Mouse (Mus musculus) CD4-positive helper T cell, adult 2 months (primary cell): ENCODE data around the gene Rap1a.

ENCODE experiments used
- DNase-seq: peaks from one replicate; pipeline ENCODE4 v3.0.0-alpha.2; 2012; ENCODE audit warnings: low read depth, missing footprints, low spot score

The Rap1a gene

DNA sequence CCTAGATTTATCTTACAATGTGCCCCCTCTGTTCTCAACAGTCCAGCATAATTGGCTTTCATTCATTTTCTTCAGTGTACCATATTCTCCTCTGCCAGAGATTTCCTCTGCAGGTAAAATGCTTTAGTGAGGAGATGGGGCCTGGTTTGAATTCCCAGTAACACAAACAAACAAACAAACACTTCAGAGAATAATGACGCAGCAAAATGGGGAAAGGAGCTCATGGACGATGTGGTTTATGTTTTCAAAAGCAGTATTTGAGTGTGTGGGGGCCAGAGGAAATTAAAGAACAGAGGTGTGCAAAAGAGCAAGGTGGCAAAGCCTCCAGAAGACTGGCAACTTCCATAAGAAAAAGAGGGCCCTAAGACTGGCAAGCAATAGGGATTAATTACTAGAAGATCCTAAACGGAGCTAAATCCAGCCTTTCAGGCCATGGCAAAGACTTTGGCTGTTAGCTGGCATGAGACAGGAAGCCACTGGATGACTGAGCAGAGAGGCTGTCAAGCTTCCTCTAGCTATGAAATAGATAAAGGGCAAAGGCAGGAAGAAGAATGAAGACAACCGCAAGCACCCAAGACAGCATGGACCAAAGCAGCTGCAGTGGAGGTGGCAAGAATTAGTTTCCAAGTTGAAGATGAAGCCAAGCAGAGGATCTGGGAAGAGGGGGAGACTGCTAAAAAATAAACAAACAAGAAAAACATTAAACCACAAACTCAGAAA, 37.8 kb downstream of the Rap1a start:
- peak; percentile 76 for DNase-seq

DNA sequence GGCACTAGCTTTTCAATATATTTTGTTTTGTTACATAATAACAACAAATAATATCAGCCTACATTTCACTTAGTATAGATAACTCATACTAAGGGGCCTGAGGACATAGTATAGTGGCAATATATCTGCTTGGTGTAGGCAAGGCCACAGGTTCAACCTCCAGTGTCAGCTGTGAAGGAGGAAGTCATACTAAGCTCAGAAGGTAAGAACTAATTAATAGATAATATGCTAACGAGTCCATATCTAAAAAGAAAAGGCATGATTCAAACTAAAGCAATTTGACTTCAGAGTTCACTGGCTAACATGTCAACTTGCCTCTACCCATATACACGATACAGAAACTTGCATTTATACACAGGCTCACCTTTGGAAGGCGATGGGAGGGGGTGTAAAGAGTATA, 41.1 kb downstream of the Rap1a start:
- no peak for DNase-seq

DNA sequence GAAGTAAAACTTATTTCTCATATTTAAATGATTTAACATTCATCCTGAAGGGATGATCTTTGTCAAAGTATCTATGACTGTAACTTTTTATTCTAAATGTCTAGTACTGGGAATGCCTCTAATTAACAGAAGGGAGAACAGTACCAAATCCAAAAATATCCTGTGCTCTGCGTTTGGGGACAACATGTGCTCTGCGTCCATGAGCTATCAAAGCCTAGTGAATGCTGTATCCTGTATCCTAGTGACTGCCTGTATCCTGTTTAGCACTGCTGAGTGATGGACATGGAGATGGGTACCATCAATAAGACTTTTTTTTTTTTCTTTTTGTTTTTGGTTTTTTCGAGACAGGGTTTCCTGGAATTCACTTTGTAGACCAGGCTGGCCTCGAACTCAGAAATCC, 42.5 kb downstream of the Rap1a start:
- DNase-seq, result no peak

DNA sequence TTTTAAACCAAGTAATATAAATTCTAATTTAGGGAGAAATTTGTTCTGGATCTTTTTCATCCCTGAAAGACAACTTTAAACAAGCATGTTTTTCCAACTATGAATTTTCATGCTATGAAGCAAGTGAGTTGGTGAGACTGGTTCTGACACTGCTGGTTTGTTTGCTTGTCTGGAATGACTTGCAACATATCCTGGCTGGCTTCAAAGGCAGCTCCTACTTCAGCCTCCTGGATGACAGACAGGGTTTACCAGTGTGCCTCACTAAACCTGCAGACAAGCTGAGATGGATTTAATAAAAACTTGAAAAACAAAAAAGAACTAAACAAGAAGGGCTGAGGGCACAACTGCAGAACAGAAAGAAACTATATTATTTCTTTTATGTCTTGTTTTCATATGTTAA, 43.0 kb downstream of the Rap1a start:
- DNase-seq, result no peak

DNA sequence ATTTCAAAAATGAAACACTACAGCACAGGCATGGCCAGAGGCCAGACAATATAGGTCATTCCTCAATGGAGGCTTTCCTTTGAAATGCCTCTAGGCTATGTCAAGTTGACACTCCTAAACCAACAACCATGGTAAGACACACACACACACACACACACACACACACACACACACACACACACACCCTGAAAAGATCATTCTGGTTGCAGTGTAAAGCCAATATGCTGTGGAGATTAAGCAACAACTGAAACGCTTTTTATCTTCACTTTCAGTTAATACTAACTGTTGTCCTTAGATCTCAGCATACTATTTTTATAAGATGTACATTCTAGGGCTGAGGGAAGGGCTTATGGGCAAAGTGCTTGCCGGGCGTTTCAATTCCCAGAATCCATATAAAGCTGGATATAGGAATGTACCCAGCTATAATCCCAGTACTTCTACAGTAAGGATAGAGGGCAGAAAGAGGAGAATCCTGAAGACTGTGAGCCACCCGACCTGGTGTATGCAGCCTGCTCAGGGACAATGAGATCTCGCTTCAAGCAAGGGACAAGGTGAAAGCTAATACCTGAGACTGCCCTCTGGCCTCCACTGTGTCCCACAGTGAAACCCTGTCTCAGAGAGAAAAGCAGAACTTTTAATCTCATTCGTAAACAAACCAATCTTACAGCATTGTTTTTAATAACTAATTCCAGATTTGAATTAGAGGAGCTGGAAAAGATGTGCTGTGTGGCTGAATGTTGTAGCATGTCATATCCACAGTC, 43.6 kb downstream of the Rap1a start:
- no peak for DNase-seq

DNA sequence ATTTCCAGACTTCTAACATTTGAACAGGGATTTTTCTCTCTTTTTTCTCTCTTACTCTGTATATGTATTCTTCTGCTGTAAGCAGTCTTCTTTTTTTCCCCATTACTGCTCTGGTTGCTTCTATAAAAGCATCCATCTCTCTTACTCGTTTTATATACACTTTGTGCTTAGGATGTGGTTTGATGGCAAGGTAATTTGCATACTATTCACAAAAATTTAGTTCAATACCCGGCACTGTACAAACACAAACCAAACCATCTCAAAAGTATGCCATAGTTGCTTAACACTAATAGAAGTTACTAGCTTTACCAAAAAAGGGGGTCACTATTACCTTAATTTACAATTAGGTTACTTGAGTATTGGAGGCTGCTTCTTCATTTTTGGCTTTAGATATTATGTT, 44.6 kb downstream of the Rap1a start:
- no peak for DNase-seq

DNA sequence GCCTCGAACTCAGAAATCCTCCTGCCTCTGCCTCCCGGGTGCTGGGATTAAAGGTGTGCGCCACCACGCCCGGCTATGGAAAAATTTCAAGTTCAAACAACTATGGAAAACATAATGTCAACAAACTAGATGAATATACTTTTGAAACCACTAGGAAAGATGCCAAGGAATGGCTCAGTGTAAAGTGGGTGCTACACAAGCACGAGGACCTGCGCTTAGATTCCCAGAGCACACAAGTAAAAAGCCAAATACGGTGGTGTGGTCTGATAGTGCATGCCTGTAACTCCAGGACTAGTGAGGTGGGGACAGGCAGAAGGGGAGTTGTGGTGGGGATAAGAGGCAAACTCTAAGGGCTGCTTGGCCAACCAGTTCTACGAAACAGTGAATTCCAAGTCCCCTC, 46.0 kb downstream of the Rap1a start:
- DNase-seq, result no peak

- DNase-seq, result no peak
Measured at GRCm38 (mm10) chr3:105754184-105754583, 47.0 kb downstream of the Rap1a start.

GRCm38 (mm10) chr3:105750810-105751209, 50.3 kb downstream of the Rap1a start:
- DNase-seq, result no peak

GRCm38 (mm10) chr3:105746542-105746941, 54.6 kb downstream of the Rap1a start:
- peak; percentile 32 for DNase-seq

- no peak for DNase-seq
Measured at GRCm38 (mm10) chr3:105737666-105738065, 63.5 kb downstream of the Rap1a start.

DNA sequence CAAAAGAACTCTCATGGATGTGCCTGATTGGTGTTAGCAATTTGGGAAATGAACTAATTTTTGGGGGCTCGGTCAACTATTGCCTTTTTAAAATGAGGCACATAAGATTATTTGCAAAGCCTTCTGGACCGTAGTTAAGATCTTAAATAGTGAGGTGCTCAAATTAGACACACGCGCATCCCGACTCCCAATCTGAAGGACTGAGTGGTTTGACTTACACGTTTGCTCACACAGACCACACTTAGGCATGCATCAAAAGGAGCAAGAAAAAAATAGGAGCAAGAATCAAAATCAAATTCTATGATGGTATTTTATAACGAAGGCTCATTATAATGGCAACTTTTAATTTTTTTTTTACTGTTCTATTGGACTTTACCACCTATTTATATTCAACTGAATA, 64.1 kb downstream of the Rap1a start:
- no peak for DNase-seq

DNA sequence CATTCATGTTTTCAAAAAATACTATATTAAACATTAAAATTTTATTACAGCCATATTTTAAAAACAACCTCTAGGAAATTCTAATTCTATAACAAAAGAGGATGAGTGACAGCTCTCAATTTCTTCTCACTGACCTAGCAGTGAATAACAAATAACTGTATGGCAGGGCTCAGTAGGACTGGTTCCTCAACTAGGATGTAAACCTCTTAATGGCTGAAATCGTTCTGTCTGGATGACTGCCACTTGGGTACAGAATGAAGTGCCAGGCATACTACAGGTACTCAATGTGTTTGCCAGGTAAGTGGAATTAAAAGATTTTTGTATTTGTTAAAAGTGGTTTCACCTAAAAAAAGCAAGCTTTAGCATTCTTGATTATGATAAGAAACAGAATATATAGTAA, 65.0 kb downstream of the Rap1a start:
- DNase-seq, result no peak

- DNase-seq, result no peak
Measured at GRCm38 (mm10) chr3:105735285-105735684, 65.9 kb downstream of the Rap1a start.

DNA sequence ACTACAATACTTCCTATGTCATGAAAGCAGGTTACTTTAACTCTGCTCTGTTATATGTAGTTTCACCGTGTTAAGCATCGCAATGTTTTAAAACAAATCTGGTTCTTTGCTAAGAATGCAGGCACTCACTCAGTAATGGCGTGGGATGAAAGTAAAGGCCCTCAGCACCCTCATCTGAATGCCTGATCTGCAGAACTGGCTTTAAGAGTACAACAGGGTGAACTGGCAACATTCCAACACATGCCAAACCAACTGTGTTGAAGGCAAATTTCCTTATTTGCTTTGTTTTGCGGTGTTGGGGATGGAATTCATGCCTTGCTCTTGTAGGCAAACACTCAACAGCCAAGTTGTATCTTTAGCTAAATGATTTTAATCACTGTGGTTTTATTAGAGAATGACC, 67.6 kb downstream of the Rap1a start:
- no peak for DNase-seq

DNA sequence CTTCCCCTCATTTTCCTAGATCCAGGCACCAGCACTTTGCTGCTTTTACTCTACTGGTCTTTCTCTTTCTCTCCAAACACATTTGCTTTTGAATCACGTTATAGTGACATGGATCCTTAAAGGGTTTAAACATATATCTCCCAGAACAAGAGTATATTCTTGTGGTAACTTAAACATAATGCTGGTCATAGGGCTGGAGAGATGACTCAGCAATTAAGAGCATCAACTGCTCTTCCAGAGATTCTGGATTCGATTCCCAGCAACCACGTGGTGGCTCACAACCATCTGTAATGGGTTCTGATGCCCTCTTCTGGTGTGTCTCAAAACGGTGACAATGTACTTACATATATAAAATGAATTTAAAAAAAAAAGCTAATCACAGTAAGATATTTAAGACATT, 68.8 kb downstream of the Rap1a start:
- no peak for DNase-seq

DNA sequence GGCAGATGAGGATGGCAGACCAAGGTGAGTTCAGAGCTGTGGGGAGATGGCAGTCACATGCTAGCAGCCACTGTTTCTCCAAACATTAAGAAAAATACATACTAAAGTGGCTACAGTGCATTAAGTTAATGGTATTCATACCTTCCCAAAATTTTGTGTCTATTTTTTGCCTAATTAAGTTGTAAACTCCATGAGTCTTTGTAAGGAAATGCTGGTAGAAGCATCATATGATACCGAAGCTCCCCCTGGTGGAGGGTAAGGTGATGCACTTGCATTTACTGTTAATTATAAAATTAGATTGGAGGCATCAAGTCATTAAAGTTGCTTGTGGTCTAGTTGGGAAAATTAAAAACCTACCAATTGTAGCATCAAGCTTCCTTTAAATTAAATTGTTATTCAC, 75.1 kb downstream of the Rap1a start:
- peak; percentile 55 for DNase-seq

DNA sequence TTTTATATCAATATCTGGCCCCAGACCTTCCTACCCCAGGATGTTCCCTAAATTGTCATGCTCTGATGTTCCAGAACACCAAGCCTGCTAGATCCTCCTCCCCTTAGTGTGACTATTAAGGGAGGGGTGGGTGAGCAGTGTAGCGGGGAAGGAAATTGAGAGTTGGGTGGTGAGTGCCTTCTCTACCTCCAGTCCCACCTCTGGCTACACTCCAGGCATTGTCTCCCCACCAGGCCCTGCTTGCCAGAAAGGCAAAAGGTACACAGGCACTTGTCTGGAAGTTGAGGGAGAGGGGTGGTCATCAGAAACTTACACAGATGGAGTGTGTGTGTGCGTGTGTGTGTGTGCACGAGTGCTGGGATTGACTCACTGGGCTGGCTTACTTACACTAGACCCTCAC, 78.6 kb downstream of the Rap1a start:
- no peak for DNase-seq

DNA sequence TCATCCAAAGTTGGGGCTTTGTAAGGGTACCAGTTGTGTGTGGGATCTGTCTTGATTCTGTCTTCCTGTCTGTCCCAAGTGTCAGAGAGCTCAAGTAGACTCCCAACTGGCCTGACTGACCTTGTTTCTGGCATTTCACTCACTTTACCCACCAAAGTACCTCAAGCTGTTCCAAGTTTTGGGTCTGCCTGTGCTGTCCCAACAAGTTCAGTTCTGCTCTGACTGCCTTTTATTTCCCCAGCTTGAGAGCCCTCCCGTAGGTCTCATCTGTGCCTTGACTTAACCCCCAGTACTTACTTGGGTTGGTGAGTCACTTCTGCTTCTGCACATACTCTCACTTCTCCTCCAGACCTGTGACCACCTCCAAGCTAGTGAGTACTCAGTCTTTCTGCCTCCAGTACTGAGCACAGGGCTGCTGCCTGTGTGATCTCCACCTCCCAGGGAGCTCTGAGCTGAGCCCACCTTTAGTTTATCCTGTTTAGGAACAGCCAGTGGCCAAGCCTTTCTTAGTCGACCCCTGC, 79.4 kb downstream of the Rap1a start:
- no peak for DNase-seq

DNA sequence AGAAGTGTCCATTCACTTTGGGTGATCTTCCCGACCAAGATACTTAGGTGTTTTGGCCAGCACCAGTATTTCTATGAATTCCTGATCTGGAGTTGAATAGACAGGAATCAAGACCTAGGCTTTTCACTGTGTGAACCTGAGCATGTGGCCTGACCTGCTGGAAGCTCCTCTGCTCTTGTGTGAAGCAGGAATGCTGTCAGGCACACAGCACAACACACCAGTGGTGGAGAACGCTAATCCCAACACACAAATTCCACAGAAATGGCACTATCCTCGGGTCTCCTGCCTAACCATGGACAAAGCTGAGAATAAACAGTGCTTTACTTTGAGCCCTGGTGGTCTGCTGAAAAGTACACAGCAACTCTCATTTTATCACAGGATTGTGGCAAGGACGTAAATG, 80.6 kb downstream of the Rap1a start:
- no peak for DNase-seq

DNA sequence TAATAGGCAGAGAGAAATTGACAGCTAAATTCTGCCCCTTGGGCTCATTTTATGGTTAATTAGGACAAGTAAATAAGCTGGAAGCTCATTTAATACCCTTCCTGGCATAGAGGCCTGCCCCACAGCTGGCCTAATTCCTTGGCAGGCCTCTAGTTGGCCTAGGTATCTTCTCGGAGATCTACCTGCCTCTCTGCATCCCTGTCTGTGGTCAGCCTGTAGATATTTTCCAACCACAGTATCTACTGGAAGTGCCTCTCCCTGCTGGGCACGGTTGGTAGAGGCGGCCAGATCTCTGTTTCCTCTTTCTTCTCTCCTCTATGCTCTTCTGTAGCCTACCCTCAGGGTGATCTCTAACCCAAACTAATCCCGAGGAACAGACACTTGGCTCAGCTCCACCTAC, 81.2 kb downstream of the Rap1a start:
- no peak for DNase-seq

DNA sequence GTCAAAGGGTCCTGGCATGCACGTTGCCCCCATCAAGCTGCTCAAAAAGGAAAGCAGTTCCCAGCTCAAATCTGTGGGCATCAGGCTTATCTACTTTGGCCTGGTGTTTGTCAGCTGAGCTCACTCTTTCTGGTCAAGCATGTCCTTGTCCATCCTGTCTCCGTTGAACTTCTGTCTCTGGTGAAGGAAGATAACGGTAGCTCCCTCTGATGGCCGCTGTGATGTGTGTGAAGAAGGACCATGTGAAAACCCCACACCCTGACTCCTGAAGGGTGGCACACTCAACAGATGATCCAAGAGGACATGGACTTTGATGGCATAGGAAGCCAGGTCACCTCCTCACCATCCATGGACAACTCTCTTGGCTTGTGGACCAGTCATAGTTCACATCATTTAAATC, 82.4 kb downstream of the Rap1a start:
- DNase-seq, result no peak
